Mouse (Mus musculus) cerebellum, adult 2 months (tissue): ENCODE measurements around the gene Lin54. TPM values are rescaled to one million over a fixed set of nuclear protein-coding genes. Genes with fewer than 3 reads are reported as not detected.

Source experiments
- DNase-seq, 2 experiments: peaks; one replicate each; pipeline ENCODE4 v3.0.0; 2021
- H3K27ac ChIP-seq: fragments of 200-500 bp; 2 replicates; pipeline ENCODE4 v1.5.1; 2012; ENCODE audit warnings: low read length, control low read depth, inconsistent platforms; ENCODE audit not compliant: insufficient read depth
- H3K27me3 ChIP-seq: fragments of 200-500 bp; 2 replicates; pipeline ENCODE4 v1.6.1; 2012; ENCODE audit warnings: inconsistent platforms, mild to moderate bottlenecking, low read length, moderate library complexity; ENCODE audit not compliant: control insufficient read depth, insufficient read depth
- H3K4me1 ChIP-seq: fragments of 200-500 bp; 2 replicates; pipeline ENCODE4 v1.6.1; 2011; ENCODE audit warnings: low read length; ENCODE audit not compliant: control insufficient read depth, insufficient read depth
- H3K4me3 ChIP-seq: fragments of 200-500 bp; replicated peaks from 2 replicates; pipeline ENCODE3; 2011; ENCODE audit warnings: mild to moderate bottlenecking, low read depth, low read length, control low read depth; ENCODE audit not compliant: insufficient read depth
- CTCF ChIP-seq: fragments of 200-500 bp; IDR thresholded peaks from 2 replicates; pipeline ENCODE4 v1.5.1; 2011; ENCODE audit warnings: low read depth, mild to moderate bottlenecking, control low read depth, low read length, moderate library complexity, borderline replicate concordance; ENCODE audit not compliant: insufficient read depth
- POLR2A ChIP-seq: fragments of 200-500 bp; IDR thresholded peaks from 2 replicates; pipeline ENCODE4 v1.6.1; 2011; ENCODE audit warnings: low read length, control low read depth, borderline replicate concordance; ENCODE audit not compliant: insufficient read depth
- WGBS: fragments of 180-500 bp; shearing (Covaris S2); methylation state at CpG from one replicate; pipeline ENCODE4 v1.1.7; 2018; 5-methylcytosine and 5-hydroxymethylcytosine counted together
- polyA plus RNA-seq: library from polyadenylated mRNA; depleted of rRNA; stranded (reverse); fragments of >200 nt; gene quantifications from 2 replicates; pipeline ENCODE4 v1.2.3, GENCODE M21; 2012

The Lin54 gene
- polyA plus RNA-seq, 1 experiment: 6.1 TPM

DNA sequence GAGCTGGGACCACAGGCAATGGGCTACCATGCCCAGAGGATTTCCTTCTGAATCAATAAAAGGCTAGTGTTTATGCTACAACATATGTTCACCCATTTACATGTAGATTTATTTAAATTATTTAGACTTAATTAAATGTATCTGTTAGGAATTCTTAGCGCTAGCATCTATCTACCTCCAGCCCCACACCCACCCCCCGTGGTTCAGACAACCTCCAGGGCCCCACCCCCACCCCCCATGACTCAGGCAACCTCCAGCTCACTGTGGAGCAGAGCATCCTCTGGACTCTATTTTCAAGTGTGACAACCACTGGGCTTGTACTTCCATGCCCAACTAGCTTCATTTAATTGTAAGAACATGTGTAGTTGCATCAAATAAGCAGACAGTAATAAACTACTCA is 48.6 kb downstream of the Lin54 start:
- no peak for DNase-seq
- Histone ChIP-seq H3K4me1 (no peaks in the 10 kb centered on the region), H3K4me3 (no peak overlapping the region), H3K27ac (no peak overlapping the region), H3K27me3 (no peaks in the 10 kb centered on the region)
- 87% methylated on average over 2 of the region's 2 CpGs for WGBS
- no peak for TF ChIP-seq POLR2A
- no peak for TF ChIP-seq CTCF

DNA sequence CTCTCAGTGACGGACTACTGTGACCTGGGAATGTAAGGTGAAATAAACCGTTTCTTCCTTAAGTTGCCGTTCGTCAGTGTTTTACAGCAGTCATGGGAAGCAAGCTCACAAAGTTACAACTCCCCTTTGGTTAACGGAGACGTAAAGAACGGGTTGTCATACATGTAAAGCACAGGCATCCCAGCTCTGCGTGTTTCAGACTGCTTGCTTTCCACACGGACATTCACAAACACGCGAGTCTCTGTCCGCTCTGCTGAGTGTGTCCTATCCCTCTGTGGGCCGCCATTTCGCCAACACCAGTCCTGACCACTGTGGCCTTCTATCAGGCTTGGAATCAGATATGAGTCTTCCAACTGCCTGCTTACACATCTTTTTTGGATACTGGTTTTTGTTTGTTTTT is 61.6 kb downstream of the Lin54 start:
- Histone ChIP-seq H3K4me1 (no peaks in the 10 kb centered on the region), H3K27ac (no peak overlapping the region), H3K27me3 (no peaks in the 10 kb centered on the region), H3K4me3 (no peak overlapping the region)
- TF ChIP-seq CTCF (no peak), POLR2A (no peak)
- no peak for DNase-seq
- WGBS: 95% methylated on average over 14 of the region's 14 CpGs

DNA sequence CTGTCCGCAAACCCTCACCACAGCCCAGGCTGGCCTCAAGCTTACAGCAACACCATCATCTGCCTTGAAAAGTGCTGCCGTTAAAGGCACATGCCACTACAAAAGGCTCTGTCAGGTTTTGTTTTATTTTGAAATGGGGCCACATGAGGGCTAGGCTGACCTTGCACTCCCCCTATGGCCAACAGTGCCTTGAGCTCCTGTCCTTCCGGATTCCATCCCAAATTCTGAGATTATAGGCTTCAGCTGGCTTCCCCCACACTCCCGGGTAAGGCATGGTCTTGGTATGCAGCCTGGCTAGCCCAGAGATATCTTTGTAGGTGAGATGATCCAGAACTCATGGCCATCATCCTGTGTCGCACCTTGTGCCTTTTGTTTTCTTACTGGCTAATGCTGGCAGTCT is 62.5 kb downstream of the Lin54 start:
- no peak overlapping the region for H3K4me3 ChIP-seq
- no peaks in the 10 kb centered on the region for H3K27me3 ChIP-seq
- no peak for DNase-seq
- H3K4me1 ChIP-seq: no peaks in the 10 kb centered on the region
- 99% methylated on average over 5 of the region's 5 CpGs for whole genome bisulfite sequencing
- H3K27ac ChIP-seq: no peak overlapping the region
- TF ChIP-seq POLR2A (no peak), CTCF (no peak)

DNA sequence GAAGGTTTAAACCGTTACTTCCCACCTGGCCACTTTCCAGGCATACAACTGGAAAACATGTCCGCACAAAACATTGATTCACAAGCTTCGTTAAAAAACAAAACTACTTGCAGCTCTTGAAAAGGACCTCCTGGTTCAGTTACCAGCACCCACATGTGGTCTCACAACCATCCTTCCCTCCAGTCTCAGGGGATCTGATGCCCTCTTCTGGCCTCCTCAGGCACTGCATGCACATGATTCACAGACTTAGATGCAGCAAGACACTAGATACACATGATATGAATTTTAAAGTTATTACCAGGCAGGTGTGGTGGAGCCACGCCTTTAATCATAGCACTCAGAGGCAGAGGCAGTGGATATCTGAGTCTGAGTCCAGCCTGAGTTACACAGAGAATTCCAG is 63.4 kb downstream of the Lin54 start:
- DNase-seq: no peak
- TF ChIP-seq CTCF (no peak), POLR2A (no peak)
- WGBS: 95% methylated on average over 4 of the region's 4 CpGs
- Histone ChIP-seq H3K4me1 (no peaks in the 10 kb centered on the region), H3K27ac (no peak overlapping the region), H3K4me3 (no peak overlapping the region), H3K27me3 (no peaks in the 10 kb centered on the region)

DNA sequence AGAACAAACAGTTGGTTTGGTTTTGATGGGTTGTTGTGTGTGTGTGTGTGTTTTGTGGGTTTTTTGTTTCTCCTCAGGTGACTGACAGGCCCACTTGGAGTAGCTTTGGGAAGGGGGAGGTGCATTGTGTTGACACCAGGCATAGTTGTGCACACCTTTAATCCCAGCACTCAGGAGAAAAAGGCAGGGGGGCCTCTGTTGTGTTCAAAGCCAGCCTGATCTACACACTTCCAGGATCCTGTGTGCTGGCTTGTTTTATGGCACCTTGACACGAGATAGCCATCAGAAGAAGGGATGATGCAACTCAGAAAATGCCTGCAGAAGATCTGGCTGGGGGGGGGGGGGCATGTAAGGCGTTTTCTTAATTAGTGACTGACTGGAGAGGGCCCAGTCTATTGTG is 69.5 kb downstream of the Lin54 start:
- Histone ChIP-seq H3K4me3 (no peak overlapping the region), H3K27me3 (no peaks in the 10 kb centered on the region), H3K4me1 (peaks cover 6% of the 10 kb centered on the region), H3K27ac (no peak overlapping the region)
- WGBS: 80% methylated on average over 2 of the region's 2 CpGs
- TF ChIP-seq CTCF (no peak), POLR2A (no peak)
- no peak for DNase-seq

DNA sequence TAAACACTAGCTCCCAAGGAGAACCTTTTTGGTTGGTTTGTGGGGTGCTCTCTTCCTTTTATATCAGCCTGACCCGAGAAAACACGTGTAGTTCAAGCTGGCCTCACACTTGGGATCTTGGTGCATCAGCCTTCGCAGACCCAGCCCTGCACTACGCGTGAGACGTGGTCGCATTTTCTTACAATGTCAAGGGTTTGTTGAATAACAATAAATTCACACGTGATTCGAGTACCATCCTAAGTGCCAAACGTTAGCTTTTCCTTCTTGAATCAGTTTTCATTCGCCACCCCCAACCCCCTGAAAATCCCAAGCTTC is 70.4 kb downstream of the Lin54 start:
- TF ChIP-seq POLR2A (no peak), CTCF (no peak)
- H3K4me3 ChIP-seq: peak overlapping the region; percentile 72
- peaks cover 6% of the 10 kb centered on the region for H3K4me1 ChIP-seq
- no peaks in the 10 kb centered on the region for H3K27me3 ChIP-seq
- 3% methylated on average over 11 of the region's 11 CpGs for WGBS
- no peak for DNase-seq
- H3K27ac ChIP-seq: no peak overlapping the region

DNA sequence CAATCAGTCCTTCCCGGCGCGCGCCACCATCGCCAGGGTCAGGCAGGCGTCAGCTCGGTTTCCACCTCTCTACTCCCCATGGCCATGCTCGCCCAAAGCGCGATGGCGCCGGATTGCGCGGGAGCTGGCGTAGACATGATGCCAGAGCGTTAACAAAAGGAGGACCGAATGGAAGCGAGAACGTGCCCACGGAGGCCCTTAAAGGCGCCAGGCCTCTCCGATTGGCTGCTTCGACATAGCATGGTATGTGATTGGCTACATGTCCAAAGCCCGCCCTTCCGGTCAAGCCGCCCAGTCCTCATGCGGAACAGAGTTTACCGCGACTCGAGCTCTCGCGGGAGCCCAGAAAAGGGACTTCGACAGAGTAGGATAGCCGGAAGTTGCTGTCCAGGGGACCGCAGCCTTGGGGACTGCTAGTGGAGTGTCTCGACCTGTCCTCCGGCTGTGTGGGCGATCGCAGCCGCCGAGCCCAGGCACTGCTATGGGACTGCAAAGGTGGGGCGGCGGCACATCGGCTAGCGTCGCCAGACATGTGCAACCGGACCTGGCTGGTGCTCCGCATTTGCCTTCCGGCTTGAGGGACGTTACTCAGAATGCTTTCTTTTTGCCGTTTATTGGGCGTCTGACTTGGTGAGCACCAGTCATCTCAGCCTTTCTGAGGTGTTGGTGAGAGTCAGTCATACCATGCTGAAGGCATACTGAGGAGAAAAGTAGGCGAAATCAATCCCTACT is 70.9 kb downstream of the Lin54 start:
- H3K4me1 ChIP-seq: peaks cover 6% of the 10 kb centered on the region

DNA sequence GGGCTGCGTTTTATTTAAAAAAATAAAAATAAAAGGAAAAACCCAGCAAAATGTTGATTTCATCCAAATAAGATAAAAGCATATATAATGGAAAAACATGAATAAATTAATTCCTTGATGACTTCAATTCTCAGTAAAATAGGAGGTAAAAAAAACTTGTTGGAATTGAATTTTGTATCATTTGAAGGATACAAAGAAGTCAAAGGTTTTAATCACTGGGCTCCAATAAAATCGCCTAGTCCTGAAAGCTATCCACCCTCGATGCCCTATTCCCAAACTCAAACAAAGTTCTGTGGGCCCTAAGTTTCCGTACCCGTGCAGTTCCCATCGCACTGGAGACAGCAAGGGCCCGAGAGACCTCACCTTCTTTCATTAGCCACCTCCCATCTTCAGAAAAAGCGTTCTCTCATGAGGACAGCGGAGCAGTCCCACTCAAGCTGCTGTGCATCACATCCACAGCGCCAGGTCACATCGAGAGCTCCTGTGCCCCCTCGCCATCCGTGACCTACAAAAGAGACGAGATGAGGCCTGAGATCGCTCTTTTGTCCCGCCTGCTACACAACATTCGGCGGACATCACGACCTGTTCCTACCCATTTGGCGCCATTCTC is 71.6 kb downstream of the Lin54 start:
- WGBS: under 1% methylated on average over 20 of the region's 20 CpGs

More for the DNA sequence above, 70.9 kb downstream of the Lin54 start:
- Histone ChIP-seq H3K27ac (peak overlapping the region; percentile 57), H3K27me3 (no peaks in the 10 kb centered on the region), H3K4me3 (peak overlapping the region; percentile 91)
- WGBS: under 1% methylated on average over 53 of the region's 53 CpGs
- TF ChIP-seq CTCF: no peak
- peak; percentile 93 for TF ChIP-seq POLR2A
- peak; percentile 93 to 95 for DNase-seq

More for the DNA sequence above, 71.6 kb downstream of the Lin54 start:
- Histone ChIP-seq H3K4me3 (peak overlapping the region; percentile 91), H3K4me1 (peaks cover 8% of the 10 kb centered on the region), H3K27ac (peak overlapping the region; percentile 22), H3K27me3 (no peaks in the 10 kb centered on the region)
- no peak for DNase-seq
- no peak for TF ChIP-seq POLR2A
